Mouse (Mus musculus) hindbrain, embryonic 10.5 days (tissue): ENCODE results near the gene Decr2. TPM values are rescaled to one million over a fixed set of nuclear protein-coding genes. Genes with fewer than 3 reads are reported as not detected.
A peak's percentile ranks its signal among the peaks of the same experiment; 100 is the strongest.
"Not testable (repeated sequence)": the region's sequence is repeated elsewhere in the genome, so short reads cannot be mapped to it uniquely, and the experiment has no call there.

Source experiments
- DNase-seq: peaks from one replicate; pipeline ENCODE4 v3.0.0-alpha.2; 2017; ENCODE audit warnings: low spot score
- H3K27ac ChIP-seq: fragments of 300-500 bp; sonication (generic); 2 replicates; pipeline ENCODE4 v1.5.1; 2016; ENCODE audit warnings: mild to moderate bottlenecking, moderate library complexity
- H3K27me3 ChIP-seq: fragments of 300-500 bp; sonication (generic); 2 replicates; pipeline ENCODE4 v1.6.1; 2016; ENCODE audit warnings: mild to moderate bottlenecking; ENCODE audit not compliant: poor library complexity, insufficient read depth, severe bottlenecking
- H3K36me3 ChIP-seq: fragments of 300-500 bp; sonication (generic); 2 replicates; pipeline ENCODE4 v1.6.1; 2016; ENCODE audit warnings: mild to moderate bottlenecking, moderate library complexity
- H3K4me1 ChIP-seq: fragments of 300-500 bp; sonication (generic); replicated peaks from 2 replicates; pipeline ENCODE4 v1.6.1; 2016; ENCODE audit warnings: mild to moderate bottlenecking
- H3K4me3 ChIP-seq: fragments of 300-500 bp; sonication (generic); 2 replicates; pipeline ENCODE4 v1.5.1; 2016; ENCODE audit warnings: mild to moderate bottlenecking, moderate library complexity
- H3K9me3 ChIP-seq: fragments of 300-500 bp; sonication (generic); 2 replicates; pipeline ENCODE4 v1.6.1; 2016; ENCODE audit warnings: mild to moderate bottlenecking, moderate library complexity
- WGBS: fragments of 180-500 bp; shearing (Covaris S2); methylation state at CpG from one replicate; pipeline ENCODE4 v1.1.7; 2016; 5-methylcytosine and 5-hydroxymethylcytosine counted together
- polyA plus RNA-seq: library from polyadenylated mRNA; unstranded; fragments of >200 nt; fragmentation: Nextera tagmentation; extraction: Ambion mirVana; gene quantifications from 2 replicates; pipeline ENCODE4 v1.2.1, GENCODE M21; 2016

Decr2 gene
- polyA plus RNA-seq, 1 experiment from 2014 or later, result 30.2 TPM

GRCm38 (mm10) chr17:26110156-26110555, 20.0 kb upstream of the Decr2 start:
- H3K4me3 ChIP-seq, result no peak overlapping the region
- peaks cover 29% of the 10 kb centered on the region for H3K4me1 ChIP-seq
- DNase-seq, result no peak
- H3K9me3 ChIP-seq, result no peaks in the 10 kb centered on the region
- H3K36me3 ChIP-seq, result no peaks in the 10 kb centered on the region
- no peak overlapping the region for H3K27ac ChIP-seq
- H3K27me3 ChIP-seq, result peaks cover 52% of the 10 kb centered on the region
- WGBS, result 20% methylated on average over 4 of the region's 4 CpGs

DNA sequence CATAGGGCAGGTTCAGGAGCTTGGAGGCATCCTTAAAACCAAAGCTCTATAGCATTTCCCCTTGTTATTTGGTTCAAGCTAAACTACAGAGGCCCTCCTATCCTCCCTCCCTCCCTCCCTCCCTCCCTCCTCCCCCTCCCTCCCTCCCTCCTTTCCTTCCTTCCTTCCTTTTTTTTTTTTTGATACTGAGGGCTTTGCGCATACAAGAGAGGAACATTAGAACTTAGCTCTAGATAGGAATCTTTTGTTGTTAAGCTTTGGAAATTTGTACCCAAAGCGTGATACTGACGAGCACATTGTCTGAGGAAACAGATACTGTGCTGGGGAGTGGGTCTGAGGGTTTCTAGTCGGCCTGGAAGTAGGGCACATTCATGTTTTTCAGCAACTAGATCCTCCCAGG, 15.5 kb upstream of the Decr2 start:
- WGBS, result 63% methylated on average over 4 of the region's 4 CpGs
- no peaks in the 10 kb centered on the region for H3K36me3 ChIP-seq
- DNase-seq, result no peak
- H3K27ac ChIP-seq, result no peak overlapping the region
- H3K9me3 ChIP-seq, result no peaks in the 10 kb centered on the region
- peaks cover 11% of the 10 kb centered on the region for H3K4me1 ChIP-seq
- no peak overlapping the region for H3K4me3 ChIP-seq
- H3K27me3 ChIP-seq, result peaks cover 8% of the 10 kb centered on the region

GRCm38 (mm10) chr17:26101478-26101877, 11.3 kb upstream of the Decr2 start:
- no peak for DNase-seq
- 36% methylated on average over 4 of the region's 4 CpGs for WGBS
- Histone ChIP-seq H3K9me3 (no peaks in the 10 kb centered on the region), H3K4me3 (no peak overlapping the region), H3K36me3 (no peaks in the 10 kb centered on the region), H3K27me3 (no peaks in the 10 kb centered on the region), H3K4me1 (peaks cover 5% of the 10 kb centered on the region; the same call in 1 of the 2 replicates), H3K27ac (no peak overlapping the region)

DNA sequence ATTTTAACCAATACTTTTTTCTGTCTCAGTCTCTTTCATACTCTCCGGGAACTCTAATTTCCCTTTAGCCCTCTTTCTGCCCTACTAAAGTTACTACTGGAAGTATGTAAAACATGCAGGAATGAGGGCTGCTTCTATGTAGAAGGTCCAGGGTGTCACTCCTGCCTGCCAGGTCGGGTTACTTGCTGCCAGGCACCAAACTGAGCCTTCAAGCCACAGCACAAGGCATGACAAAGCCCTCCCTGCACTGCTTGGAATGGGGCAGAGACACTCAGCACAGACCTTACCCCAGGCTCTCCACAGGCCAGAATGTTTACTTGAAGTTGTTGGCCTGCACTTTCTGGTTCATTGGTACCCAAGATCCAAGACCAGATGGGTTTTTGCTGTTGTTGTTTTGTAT, 10.0 kb upstream of the Decr2 start:
- H3K9me3 ChIP-seq, result no peaks in the 10 kb centered on the region
- DNase-seq, result no peak
- no peaks in the 10 kb centered on the region for H3K27me3 ChIP-seq
- H3K4me1 ChIP-seq, result peaks cover 9% of the 10 kb centered on the region
- H3K27ac ChIP-seq, result no peak overlapping the region
- WGBS, result 46% methylated on average over 2 of the region's 2 CpGs
- H3K36me3 ChIP-seq, result no peaks in the 10 kb centered on the region
- no peak overlapping the region for H3K4me3 ChIP-seq

- not testable (repeated sequence) for H3K27ac ChIP-seq, H3K27me3 ChIP-seq, H3K9me3 ChIP-seq, H3K36me3 ChIP-seq, H3K4me3 ChIP-seq, DNase-seq
- H3K4me1 ChIP-seq, result peaks cover 17% of the 10 kb centered on the region
- WGBS, result 63% methylated on average over 3 of the region's 3 CpGs
Measured at GRCm38 (mm10) chr17:26099316-26099715, 9.2 kb upstream of the Decr2 start.

- WGBS, result 90% methylated on average over 7 of the region's 7 CpGs
- Histone ChIP-seq H3K27ac (no peak overlapping the region), H3K9me3 (no peaks in the 10 kb centered on the region), H3K27me3 (no peaks in the 10 kb centered on the region), H3K4me1 (peaks cover 22% of the 10 kb centered on the region), H3K4me3 (no peak overlapping the region), H3K36me3 (peaks cover 4% of the 10 kb centered on the region)
- DNase-seq, result no peak
Measured at GRCm38 (mm10) chr17:26098461-26098860, 8.3 kb upstream of the Decr2 start.

DNA sequence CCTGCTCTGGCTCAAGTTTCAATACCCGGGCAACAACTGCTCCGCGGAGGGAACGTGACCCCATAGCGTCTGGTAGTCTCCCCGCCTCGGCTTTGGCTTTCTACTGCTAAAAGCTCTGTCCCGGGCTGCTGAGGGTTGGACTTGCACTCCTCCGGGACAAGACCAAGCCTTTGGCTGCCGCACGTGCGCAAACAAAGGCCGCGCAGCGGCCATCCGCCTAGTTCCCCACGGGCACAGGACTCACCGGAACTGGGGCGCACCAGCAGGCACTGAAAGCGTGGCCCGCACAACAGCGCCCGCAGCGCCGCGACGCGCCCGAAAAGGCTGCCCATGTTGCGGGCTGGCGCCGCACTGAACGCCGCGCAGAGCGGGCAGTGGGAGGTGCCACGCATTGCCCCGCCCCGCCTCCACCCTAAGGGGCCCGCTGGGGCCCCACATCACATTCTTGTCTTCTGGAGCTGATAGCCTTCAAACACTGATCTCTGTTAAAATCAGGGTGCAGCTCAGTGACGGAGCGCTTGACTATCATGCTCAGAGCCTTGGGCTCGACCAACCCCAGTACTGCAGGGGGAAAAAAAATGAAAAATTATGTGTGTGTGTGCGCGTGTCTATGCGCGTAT, 5.1 kb upstream of the Decr2 start, which contains the start of gene Nme4:
Gene Nme4 (minus strand): TSS at position 482 of the 620 bp plus-strand sequence.
- Histone ChIP-seq H3K4me3 (peak within 1 kb of the TSS; percentile 82), H3K27ac (peak within 1 kb of the TSS; percentile 97)
- 5% methylated on average over 47 of the region's 47 CpGs for WGBS

DNA sequence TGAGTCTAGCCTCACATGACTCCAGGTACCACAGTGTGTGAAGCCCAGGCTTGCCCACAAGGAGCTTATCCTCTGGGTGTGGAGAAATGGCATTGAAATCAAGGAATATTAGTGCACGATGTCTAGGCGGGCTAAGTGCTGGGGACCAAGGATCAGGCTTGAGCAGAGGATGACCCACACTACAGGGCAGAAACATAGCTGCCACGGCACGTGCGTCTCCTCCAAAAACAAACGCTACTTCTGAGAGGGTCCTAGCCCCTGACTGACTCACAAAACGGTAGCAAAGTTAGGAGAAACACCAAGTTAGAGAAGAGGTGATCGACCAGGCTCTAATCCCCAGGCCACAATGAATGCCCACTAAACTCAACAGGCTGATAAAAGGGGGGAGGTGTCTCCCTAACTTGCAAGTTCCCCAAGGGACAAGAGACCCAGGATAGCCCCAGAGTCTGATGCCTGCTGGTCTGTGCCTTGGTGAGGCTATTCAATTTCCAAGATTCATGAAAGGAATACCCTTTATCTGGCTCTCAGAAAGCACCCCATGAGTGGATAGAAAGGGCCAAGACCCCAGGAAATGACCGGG, 4.5 kb upstream of the Decr2 start:
- 0 out of 2 replicates have a peak, but pooled peaks cover 4% of the 10 kb centered on the region for H3K9me3 ChIP-seq
- peak overlapping the region; percentile 82 for H3K4me3 ChIP-seq
- peak overlapping the region; percentile 97 for H3K27ac ChIP-seq
- peaks cover 27% of the 10 kb centered on the region for H3K36me3 ChIP-seq
- 27% methylated on average over 9 of the region's 9 CpGs for WGBS
- peaks cover 25% of the 10 kb centered on the region for H3K4me1 ChIP-seq
- no peak for DNase-seq
- no peaks in the 10 kb centered on the region for H3K27me3 ChIP-seq

More for the DNA sequence above, 5.1 kb upstream of the Decr2 start, which contains the start of gene Nme4:
- Histone ChIP-seq H3K27me3 (no peaks in the 10 kb centered on the region), H3K36me3 (peaks cover 27% of the 10 kb centered on the region), H3K9me3 (0 out of 2 replicates have a peak, but pooled peaks cover 4% of the 10 kb centered on the region), H3K4me1 (peaks cover 18% of the 10 kb centered on the region)
- DNase-seq, result peak; percentile 80

- no peaks in the 10 kb centered on the region for H3K27me3 ChIP-seq
- 0 out of 2 replicates have a peak, but pooled peaks cover 2% of the 10 kb centered on the region for H3K9me3 ChIP-seq
- no peak overlapping the region for H3K27ac ChIP-seq
- no peak for DNase-seq
- H3K4me3 ChIP-seq, result no peak overlapping the region
- 90% methylated on average over 9 of the region's 9 CpGs for WGBS
- H3K4me1 ChIP-seq, result peaks cover 8% of the 10 kb centered on the region
- H3K36me3 ChIP-seq, result peaks cover 21% of the 10 kb centered on the region
Measured at GRCm38 (mm10) chr17:26087059-26087564, 3.0 kb downstream of the Decr2 start.

GRCm38 (mm10) chr17:26080867-26081266, 9.3 kb downstream of the Decr2 start:
- no peak for DNase-seq
- no peaks in the 10 kb centered on the region for H3K27me3 ChIP-seq
- 53% methylated on average over 2 of the region's 2 CpGs for whole genome bisulfite sequencing
- no peaks in the 10 kb centered on the region for H3K9me3 ChIP-seq
- H3K36me3 ChIP-seq, result peaks cover 16% of the 10 kb centered on the region
- no peaks in the 10 kb centered on the region for H3K4me1 ChIP-seq
- H3K4me3 ChIP-seq, result no peak overlapping the region
- H3K27ac ChIP-seq, result no peak overlapping the region

GRCm38 (mm10) chr17:26078851-26079250, 11.3 kb downstream of the Decr2 start:
- Histone ChIP-seq H3K4me3 (no peak overlapping the region), H3K27ac (no peak overlapping the region), H3K27me3 (no peaks in the 10 kb centered on the region), H3K36me3 (peaks cover 15% of the 10 kb centered on the region), H3K9me3 (no peaks in the 10 kb centered on the region), H3K4me1 (no peaks in the 10 kb centered on the region)
- no peak for DNase-seq
- WGBS, result 83% methylated on average over 2 of the region's 2 CpGs

DNA sequence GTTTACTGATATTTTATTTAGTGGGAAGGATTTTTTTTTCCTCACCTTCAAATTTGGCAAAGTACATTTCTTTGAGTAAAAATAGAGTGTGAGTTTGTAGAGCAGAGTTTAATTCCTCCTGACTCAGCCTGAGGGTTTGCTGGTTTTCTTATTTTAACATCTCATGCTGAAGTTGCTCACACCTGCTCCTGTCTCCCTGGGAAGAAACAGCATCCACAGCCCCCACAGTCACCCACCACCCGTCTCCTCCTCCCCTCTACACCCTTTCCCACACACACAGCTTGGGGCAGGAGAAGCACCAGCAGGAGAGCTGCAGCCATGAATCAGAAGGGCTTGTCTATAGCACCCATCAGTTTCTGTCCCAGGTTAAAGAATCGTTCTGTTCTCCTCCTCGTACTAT, 14.9 kb downstream of the Decr2 start:
- WGBS, result 74% methylated on average over 3 of the region's 3 CpGs
- no peak for DNase-seq
- Histone ChIP-seq H3K27ac (no peak overlapping the region), H3K27me3 (peaks cover 20% of the 10 kb centered on the region), H3K9me3 (no peaks in the 10 kb centered on the region), H3K4me1 (no peaks in the 10 kb centered on the region), H3K36me3 (no peaks in the 10 kb centered on the region), H3K4me3 (no peak overlapping the region)

DNA sequence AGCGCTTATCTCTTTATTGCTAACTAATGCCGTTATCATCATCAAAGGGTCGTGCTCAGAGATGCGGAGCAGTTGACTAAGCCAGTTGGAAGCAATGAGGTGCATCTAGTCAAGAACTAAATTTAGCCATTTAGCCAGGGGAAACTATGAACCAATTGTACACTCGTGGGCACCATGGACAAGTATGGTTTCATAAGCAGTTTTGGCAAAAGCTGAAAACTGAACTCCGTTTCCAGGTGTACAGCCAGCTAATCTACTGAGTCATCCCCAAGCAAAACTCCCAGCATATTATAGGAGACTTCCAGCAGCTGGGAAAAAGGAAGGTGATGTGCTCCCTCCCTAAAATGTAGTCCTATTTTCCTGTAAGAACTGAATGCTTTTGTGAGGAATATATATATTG, 20.0 kb downstream of the Decr2 start:
- H3K4me3 ChIP-seq, result peak overlapping the region; percentile 97
- H3K27ac ChIP-seq, result no peak overlapping the region
- H3K36me3 ChIP-seq, result peaks cover 16% of the 10 kb centered on the region
- peaks cover 41% of the 10 kb centered on the region for H3K4me1 ChIP-seq
- no peak for DNase-seq
- no peaks in the 10 kb centered on the region for H3K9me3 ChIP-seq
- 46% methylated on average over 6 of the region's 6 CpGs for WGBS
- H3K27me3 ChIP-seq, result peaks cover 24% of the 10 kb centered on the region
